ENCODE assay signal across 11 mouse cellular contexts in the genomic region with DNA sequence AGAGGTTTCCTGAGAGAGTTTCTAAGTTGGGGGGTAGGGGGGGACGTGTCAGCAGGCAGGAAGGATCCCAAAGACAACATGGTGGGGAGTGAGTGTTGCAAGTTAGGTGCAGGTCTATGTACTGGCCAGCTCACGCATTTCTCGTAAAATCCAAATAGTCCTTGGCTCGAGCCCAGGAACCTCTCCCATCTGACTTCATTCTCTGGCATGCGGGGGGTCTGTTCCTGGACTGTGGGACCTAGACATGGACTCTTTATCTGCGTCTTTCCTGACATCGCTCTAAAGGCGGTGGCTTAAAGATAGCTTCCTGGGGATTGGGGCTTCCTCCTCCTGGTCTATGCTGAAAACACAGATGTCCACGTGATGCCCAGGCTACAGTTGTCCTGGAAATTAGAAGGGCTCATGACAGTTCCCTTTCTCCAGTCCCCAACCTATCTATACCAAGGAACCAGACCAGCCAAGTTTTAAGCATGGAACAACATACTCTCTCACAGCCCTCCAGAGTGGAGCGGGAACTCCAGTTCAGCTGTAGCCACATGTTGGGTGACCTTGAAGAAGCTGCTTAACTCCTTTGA.
DNase-seq lines count a peak whose midpoint lies in the region; ATAC-seq lines count a peak whose summit lies in the region.
"Had no signal": no experiment of that assay in that cellular context is flagged by ENCODE, and none has a peak within 500 bp of the region (broad histone marks: within the 10 kb centered on the region; RNA-seq: fewer than 3 reads in every experiment).

No protein-coding gene starts in this region.

- no peaks in the 10 kb centered on the region for H3K27me3 ChIP-seq in forebrain, embryonic 16.5 days (replicated peaks; ENCODE audit: control insufficient read depth, insufficient read depth, low read length)
- no peaks in the 10 kb centered on the region for H3K27me3 ChIP-seq in forebrain, embryonic 14.5 days (replicated peaks; ENCODE audit: control insufficient read depth, insufficient read depth, low read length)
- H3K27me3 ChIP-seq: embryonic facial prominence, embryonic 13.5 days had no signal

- H3K4me1 ChIP-seq in forebrain, embryonic 16.5 days (replicated peaks; ENCODE audit: control insufficient read depth, insufficient read depth, low read length), result peaks cover 15% of the 10 kb centered on the region
- H3K4me1 ChIP-seq in forebrain, embryonic 14.5 days (ENCODE audit: control insufficient read depth, insufficient read depth, low read length), result peaks cover 14% of the 10 kb centered on the region

- WGBS in forebrain, embryonic 16.5 days, result 71% methylated on average over 10 of the region's 10 CpGs
- WGBS in forebrain, embryonic 14.5 days, result 85% methylated on average over 10 of the region's 10 CpGs

- intact Hi-C loops in heart, postnatal 14 days (cut with DNase I), result no loop called here

- peak; percentile 44 to 62 for DNase-seq in lung, adult 18-20 months
- no peak for DNase-seq in lung, postnatal 25 days (ENCODE audit: low spot score)
- peak; percentile 68 to 78 for DNase-seq in heart, adult 18-20 months
- peak; percentile 53 to 55 for DNase-seq in heart, postnatal 14 days
- peak; percentile 65 for DNase-seq in testis, postnatal 10 days (ENCODE audit: low spot score)
- no peak for DNase-seq in forebrain, embryonic 14.5 days (ENCODE audit: low spot score)
- no peak for DNase-seq in adrenal gland, postnatal 25 days
- DNase-seq: kidney, adult 9 months; thymus, adult 18-20 months had no signal

- H3K27ac ChIP-seq in forebrain, embryonic 16.5 days (ENCODE audit: low read length), result no peak overlapping the region
- no peak overlapping the region for H3K27ac ChIP-seq in forebrain, embryonic 14.5 days (ENCODE audit: low read depth, low read length)
- H3K27ac ChIP-seq: embryonic facial prominence, embryonic 13.5 days had no signal

- H3K4me2 ChIP-seq in forebrain, embryonic 16.5 days (ENCODE audit: low read length), result no peak overlapping the region
- no peak overlapping the region for H3K4me2 ChIP-seq in forebrain, embryonic 14.5 days (ENCODE audit: low read length)
- H3K4me2 ChIP-seq: embryonic facial prominence, embryonic 13.5 days had no signal

- H3K4me3 ChIP-seq in forebrain, embryonic 16.5 days (replicated peaks; ENCODE audit: low read length), result no peak overlapping the region
- no peak overlapping the region for H3K4me3 ChIP-seq in forebrain, embryonic 14.5 days (ENCODE audit: low read depth, low read length)
- H3K4me3 ChIP-seq: embryonic facial prominence, embryonic 13.5 days had no signal

- H3K9me3 ChIP-seq in forebrain, embryonic 16.5 days (ENCODE audit: control insufficient read depth, low read length), result no peaks in the 10 kb centered on the region
- H3K9me3 ChIP-seq in forebrain, embryonic 14.5 days (replicated peaks; ENCODE audit: control insufficient read depth, low read length), result no peaks in the 10 kb centered on the region

- ATAC-seq in forebrain, embryonic 16.5 days, result no peak
- no peak for ATAC-seq in forebrain, embryonic 14.5 days

- H3K36me3 ChIP-seq in forebrain, embryonic 16.5 days (ENCODE audit: control insufficient read depth, insufficient read depth), result no peaks in the 10 kb centered on the region
- no peaks in the 10 kb centered on the region for H3K36me3 ChIP-seq in forebrain, embryonic 14.5 days (ENCODE audit: control insufficient read depth, insufficient read depth, low read length)
- H3K36me3 ChIP-seq: embryonic facial prominence, embryonic 13.5 days had no signal

- no peak overlapping the region for H3K9ac ChIP-seq in forebrain, embryonic 16.5 days (replicated peaks; ENCODE audit: low read depth, low read length)
- no peak overlapping the region for H3K9ac ChIP-seq in forebrain, embryonic 14.5 days (ENCODE audit: low read length)
- H3K9ac ChIP-seq: embryonic facial prominence, embryonic 13.5 days had no signal

Comparison
In these comparisons a context has a peak if more than half of its experiments do, and no peak if none do; other contexts are left out.
1. DNase-seq: peak in lung, adult 18-20 months (2 of 2), heart, adult 18-20 months (2 of 2), heart, postnatal 14 days (2 of 2) and testis, postnatal 10 days (single experiment); none in lung, postnatal 25 days (single experiment), forebrain, embryonic 14.5 days (single experiment) and adrenal gland, postnatal 25 days (single experiment).